Mouse (Mus musculus) heart, embryonic 15.5 days (tissue): Measurements from ENCODE around the gene Cfap299. TPM values are rescaled to one million over a fixed set of nuclear protein-coding genes. Genes with fewer than 3 reads are reported as not detected.

Experiments
- ATAC-seq: fragments of 200-750 bp; cut with Nextera tagmentation; replicated peaks from 2 replicates; pipeline ENCODE4 v1.8.0; 2017; ENCODE audit warnings: low read depth, moderate TSS enrichment; ENCODE audit not compliant: insufficient number of reproducible peaks, insufficient read depth, low FRiP score
- H3K27ac ChIP-seq: fragments of 300-500 bp; sonication (generic); 2 replicates; pipeline ENCODE4 v1.5.1; 2015; ENCODE audit warnings: mild to moderate bottlenecking, inconsistent platforms
- H3K27me3 ChIP-seq: fragments of 300-500 bp; sonication (generic); 2 replicates; pipeline ENCODE4 v1.6.1; 2015; ENCODE audit warnings: inconsistent platforms
- H3K36me3 ChIP-seq: fragments of 300-500 bp; sonication (generic); 2 replicates; pipeline ENCODE4 v1.6.1; 2015; ENCODE audit warnings: mild to moderate bottlenecking, inconsistent platforms
- H3K4me1 ChIP-seq: fragments of 300-500 bp; sonication (generic); replicated peaks from 2 replicates; pipeline ENCODE4 v1.6.1; 2015; ENCODE audit warnings: inconsistent platforms
- H3K4me2 ChIP-seq: fragments of 300-500 bp; sonication (generic); 2 replicates; pipeline ENCODE4 v1.6.1; 2015; ENCODE audit warnings: inconsistent platforms, mild to moderate bottlenecking, moderate library complexity
- H3K4me3 ChIP-seq: fragments of 300-500 bp; sonication (generic); 2 replicates; pipeline ENCODE4 v1.5.1; 2015; ENCODE audit warnings: mild to moderate bottlenecking, inconsistent platforms
- H3K9ac ChIP-seq: fragments of 300-500 bp; sonication (generic); 2 replicates; pipeline ENCODE4 v1.6.1; 2015; ENCODE audit warnings: mild to moderate bottlenecking, inconsistent platforms
- H3K9me3 ChIP-seq: fragments of 300-500 bp; sonication (generic); replicated peaks from 2 replicates; pipeline ENCODE4 v1.6.1; 2016; ENCODE audit warnings: inconsistent platforms
- WGBS: fragments of 180-500 bp; shearing (Covaris S2); methylation state at CpG from one replicate; pipeline ENCODE4 v1.1.7; 2015; ENCODE audit warnings: mixed read lengths; 5-methylcytosine and 5-hydroxymethylcytosine counted together
- polyA plus RNA-seq: library from polyadenylated mRNA; unstranded; fragments of >200 nt; fragmentation: Nextera tagmentation; extraction: Ambion mirVana; gene quantifications from 2 replicates; pipeline ENCODE4 v1.2.1, GENCODE M21; 2015

Cfap299 gene
- polyA plus RNA-seq, 1 experiment from 2014 or later, result not detected

DNA sequence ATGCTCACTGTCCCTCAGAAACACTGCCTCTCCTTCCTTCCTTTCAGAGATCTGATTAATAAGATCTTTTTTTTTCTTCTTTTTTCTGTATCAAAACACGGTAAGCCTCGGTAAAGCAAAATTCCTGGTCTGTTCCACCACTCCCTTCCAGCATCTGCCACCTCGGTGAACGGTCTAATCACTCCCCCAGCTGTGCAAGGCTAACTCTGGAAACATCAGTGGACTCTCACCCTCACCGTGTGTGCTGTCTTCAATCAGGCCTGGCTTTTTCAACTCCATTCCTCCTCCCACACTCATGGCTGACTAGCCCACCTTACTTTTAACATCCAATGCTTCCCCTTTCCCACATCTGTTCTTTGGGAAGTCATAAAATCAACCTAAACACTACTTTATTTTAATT lies 221.2 kb downstream of the Cfap299 start:
- no peak overlapping the region for H3K27ac ChIP-seq
- H3K4me1 ChIP-seq, result no peaks in the 10 kb centered on the region
- H3K9me3 ChIP-seq, result no peaks in the 10 kb centered on the region
- H3K4me3 ChIP-seq, result no peak overlapping the region
- H3K9ac ChIP-seq, result no peak overlapping the region
- ATAC-seq, result no peak
- 34% methylated on average over 5 of the region's 5 CpGs for WGBS
- no peak overlapping the region for H3K4me2 ChIP-seq
- no peaks in the 10 kb centered on the region for H3K27me3 ChIP-seq
- no peaks in the 10 kb centered on the region for H3K36me3 ChIP-seq

DNA sequence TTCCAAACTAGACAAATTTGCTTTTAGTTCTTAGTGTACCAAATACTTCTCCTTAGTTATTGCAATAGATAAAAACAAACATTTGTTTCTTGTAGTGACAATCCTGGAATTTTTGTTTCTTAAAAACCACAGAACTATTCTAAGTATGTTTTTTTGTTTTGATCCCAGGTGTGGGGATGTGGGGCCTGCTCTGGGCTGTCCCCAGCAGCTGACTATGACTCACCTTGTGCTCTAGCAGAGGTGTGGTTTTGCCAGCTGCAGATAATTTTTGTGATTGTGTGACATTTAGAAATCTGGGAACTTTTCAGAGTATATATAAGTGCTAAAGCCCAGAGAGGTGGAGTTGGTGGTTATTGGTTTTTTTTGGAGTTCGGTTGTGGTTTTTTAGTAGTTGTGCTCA lies 221.8 kb downstream of the Cfap299 start:
- no peak for ATAC-seq
- H3K4me2 ChIP-seq, result no peak overlapping the region
- no peak overlapping the region for H3K9ac ChIP-seq
- no peaks in the 10 kb centered on the region for H3K27me3 ChIP-seq
- no peaks in the 10 kb centered on the region for H3K36me3 ChIP-seq
- H3K27ac ChIP-seq, result no peak overlapping the region
- WGBS, result 85% methylated on average over 1 of the region's 1 CpGs
- no peaks in the 10 kb centered on the region for H3K9me3 ChIP-seq
- H3K4me1 ChIP-seq, result no peaks in the 10 kb centered on the region
- H3K4me3 ChIP-seq, result no peak overlapping the region

DNA sequence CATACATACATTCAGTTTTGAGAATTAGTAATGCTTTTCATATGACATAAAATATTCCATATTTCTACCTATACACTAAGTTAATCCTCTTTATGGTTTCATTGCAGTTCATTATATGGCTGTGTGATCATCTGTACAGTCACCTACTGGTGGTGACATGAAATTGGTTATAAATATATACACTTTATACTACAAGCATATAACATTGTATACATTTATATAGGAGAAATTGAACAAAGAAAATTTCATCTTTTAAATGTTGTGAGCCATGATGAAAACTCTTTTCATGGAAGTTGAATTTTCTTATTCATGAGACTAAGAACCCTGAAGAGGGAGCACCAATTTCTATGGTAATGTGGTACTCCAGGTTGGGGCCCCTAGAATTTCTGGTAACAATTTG lies 223.3 kb downstream of the Cfap299 start, which contains the start of gene Gm11111:
Gene Gm11111, plus strand, starts transcription at position 301 of the 400 bp plus-strand sequence.
- no peaks in the 10 kb centered on the region for H3K36me3 ChIP-seq
- no peak within 1 kb of the TSS for H3K4me2 ChIP-seq
- H3K27me3 ChIP-seq, result no peaks in the 10 kb centered on the region
- H3K27ac ChIP-seq, result no peak within 1 kb of the TSS
- H3K4me1 ChIP-seq, result no peaks in the 10 kb centered on the region
- no peak for ATAC-seq
- H3K9me3 ChIP-seq, result no peaks in the 10 kb centered on the region
- H3K9ac ChIP-seq, result no peak within 1 kb of the TSS
- no peak within 1 kb of the TSS for H3K4me3 ChIP-seq

DNA sequence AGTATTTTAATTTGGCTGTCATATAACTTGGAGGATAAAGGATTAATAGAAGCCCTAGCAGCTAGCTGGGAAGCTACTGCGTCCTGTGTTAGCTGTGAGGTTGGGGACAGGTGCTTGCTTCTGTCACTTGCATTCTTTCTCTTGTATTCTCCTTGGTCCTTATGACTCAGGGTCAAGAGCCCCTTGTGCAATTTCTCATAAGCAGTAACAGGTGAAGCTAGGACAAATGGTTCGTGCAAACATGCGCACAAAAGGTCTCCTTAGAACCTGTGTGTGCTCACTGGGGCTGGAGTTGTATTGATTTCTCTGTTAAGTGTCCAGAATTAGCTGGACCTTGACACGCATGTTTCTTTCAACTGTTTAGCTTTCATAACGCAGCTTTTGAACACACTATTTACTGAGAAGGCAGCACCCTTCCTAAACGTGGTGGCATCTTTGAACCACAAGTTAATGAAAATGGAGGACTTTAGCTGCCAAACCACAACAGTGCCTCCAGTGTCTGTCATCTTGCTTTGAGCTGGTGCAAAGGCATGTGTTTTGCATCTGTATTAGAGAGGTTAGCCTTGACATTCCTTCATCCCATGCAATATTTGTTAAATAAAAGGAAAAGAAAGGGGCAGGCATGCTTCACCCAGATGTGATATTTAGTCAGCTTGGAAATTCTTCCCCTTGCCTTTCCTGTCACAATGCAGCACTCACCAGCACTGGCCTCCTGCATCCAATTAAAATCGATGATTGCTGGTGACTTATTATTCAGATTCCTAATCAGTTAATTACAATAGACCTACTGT lies 223.9 kb downstream of the Cfap299 start:
- H3K9me3 ChIP-seq, result no peaks in the 10 kb centered on the region
- no peaks in the 10 kb centered on the region for H3K27me3 ChIP-seq
- no peak overlapping the region for H3K4me3 ChIP-seq
- no peak overlapping the region for H3K4me2 ChIP-seq
- WGBS, result 69% methylated on average over 7 of the region's 7 CpGs
- no peaks in the 10 kb centered on the region for H3K36me3 ChIP-seq
- no peak for ATAC-seq
- H3K9ac ChIP-seq, result no peak overlapping the region
- H3K27ac ChIP-seq, result no peak overlapping the region
- H3K4me1 ChIP-seq, result no peaks in the 10 kb centered on the region

DNA sequence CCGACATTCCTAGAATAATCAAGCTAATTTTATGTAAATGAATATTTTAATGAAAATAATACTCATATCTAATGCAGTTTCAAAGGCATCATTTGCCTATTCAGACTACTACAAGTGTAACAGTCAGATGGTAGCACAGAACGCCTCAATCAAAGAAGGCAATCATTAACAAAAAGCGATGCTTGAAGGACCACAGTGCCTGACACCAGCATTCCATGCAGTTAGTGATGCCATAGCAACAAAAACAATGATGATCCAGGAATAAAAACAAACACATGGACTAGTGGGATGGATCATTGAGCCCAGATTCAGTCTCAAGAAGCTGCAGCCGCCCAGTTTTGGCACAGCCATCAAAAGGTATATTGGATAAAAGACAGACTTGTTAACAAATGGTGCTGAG lies 232.2 kb downstream of the Cfap299 start:
- Histone ChIP-seq H3K9ac (no peak overlapping the region), H3K36me3 (no peaks in the 10 kb centered on the region), H3K27me3 (no peaks in the 10 kb centered on the region), H3K4me1 (no peaks in the 10 kb centered on the region), H3K4me2 (no peak overlapping the region), H3K27ac (no peak overlapping the region), H3K4me3 (no peak overlapping the region), H3K9me3 (no peaks in the 10 kb centered on the region)
- WGBS, result 80% methylated on average over 4 of the region's 4 CpGs
- ATAC-seq, result no peak

DNA sequence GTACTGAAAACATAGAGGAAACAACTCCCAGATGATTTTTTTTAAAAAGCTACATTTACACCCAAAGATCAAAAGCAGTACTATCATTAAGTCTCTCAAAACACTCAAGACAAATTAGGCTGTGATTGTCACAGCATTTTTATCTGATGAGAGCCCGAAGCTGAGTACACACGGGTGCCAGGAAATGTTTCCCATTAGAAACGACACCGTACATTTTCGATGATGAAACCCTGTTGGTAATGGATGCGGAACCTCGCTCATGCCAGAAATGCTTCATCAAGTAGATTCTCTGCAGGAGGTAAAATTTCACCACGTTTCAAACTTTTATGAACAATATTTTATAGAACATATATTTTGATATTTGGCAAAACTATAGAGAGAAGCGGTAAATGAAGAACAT lies 233.7 kb downstream of the Cfap299 start:
- no peak for ATAC-seq
- no peak overlapping the region for H3K4me2 ChIP-seq
- 59% methylated on average over 9 of the region's 9 CpGs for WGBS
- no peak overlapping the region for H3K9ac ChIP-seq
- H3K4me3 ChIP-seq, result no peak overlapping the region
- H3K4me1 ChIP-seq, result peaks cover 5% of the 10 kb centered on the region; the same call in 1 of the 2 replicates
- no peaks in the 10 kb centered on the region for H3K9me3 ChIP-seq
- no peaks in the 10 kb centered on the region for H3K27me3 ChIP-seq
- no peak overlapping the region for H3K27ac ChIP-seq
- no peaks in the 10 kb centered on the region for H3K36me3 ChIP-seq

DNA sequence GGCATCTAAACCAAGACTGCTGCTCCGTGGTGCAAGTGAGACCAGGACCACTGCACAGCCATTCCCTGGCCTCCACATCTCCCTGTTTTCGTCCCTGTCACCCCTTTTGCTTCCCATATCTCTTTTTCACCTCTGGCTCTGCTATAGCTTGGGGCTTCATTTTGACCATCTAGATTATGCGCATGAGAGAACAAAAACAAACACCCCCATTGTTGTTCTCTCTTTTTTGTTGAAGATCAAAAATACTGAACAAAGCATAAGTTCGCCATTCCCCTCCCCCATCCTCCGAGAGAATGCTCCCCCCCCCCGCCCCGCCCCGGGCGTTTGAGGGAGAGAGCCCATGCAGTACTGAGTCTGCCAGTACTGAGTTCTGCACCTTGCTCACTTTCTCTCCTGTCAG lies 234.7 kb downstream of the Cfap299 start:
- Histone ChIP-seq H3K9ac (no peak overlapping the region), H3K27me3 (no peaks in the 10 kb centered on the region), H3K4me2 (no peak overlapping the region), H3K36me3 (no peaks in the 10 kb centered on the region), H3K27ac (no peak overlapping the region), H3K4me1 (peaks cover 9% of the 10 kb centered on the region; the same call in 1 of the 2 replicates), H3K4me3 (no peak overlapping the region), H3K9me3 (no peaks in the 10 kb centered on the region)
- ATAC-seq, result no peak
- 69% methylated on average over 9 of the region's 9 CpGs for WGBS

DNA sequence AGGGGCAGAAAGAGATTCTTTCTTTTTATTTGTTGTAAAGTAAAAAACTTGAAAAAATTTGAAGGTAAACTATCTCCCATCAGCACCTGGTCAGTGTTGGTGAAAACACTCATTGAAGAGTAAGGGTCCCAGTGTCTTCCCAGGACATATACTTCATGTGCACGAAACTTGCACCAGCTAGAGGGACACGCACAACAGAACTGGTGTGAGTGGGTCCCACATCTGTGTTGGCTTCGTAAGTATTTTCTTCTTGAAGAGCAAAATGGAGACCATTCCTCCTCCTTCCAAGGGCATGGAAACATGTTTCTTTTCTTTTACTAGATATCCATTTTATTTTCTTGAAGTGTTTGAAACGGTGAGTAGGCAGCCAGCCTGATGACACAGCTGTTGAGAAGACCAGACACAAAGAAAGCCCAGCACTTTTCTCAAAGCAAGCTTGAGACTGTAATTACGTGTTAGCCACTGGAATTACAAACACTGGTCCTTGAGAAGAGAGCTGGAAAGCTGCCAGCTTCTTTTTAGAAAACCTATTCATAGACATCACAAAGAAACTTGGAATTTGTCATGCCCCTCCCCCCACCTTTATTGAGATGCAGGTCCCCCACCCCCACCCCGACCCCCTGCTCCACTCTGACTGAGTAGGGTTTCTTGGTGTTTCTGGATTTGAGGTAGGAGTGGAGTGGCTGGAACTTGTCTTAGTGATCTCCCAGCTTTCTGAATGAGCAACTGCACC lies 237.5 kb downstream of the Cfap299 start:
- no peak for ATAC-seq
- H3K4me3 ChIP-seq, result no peak overlapping the region
- no peaks in the 10 kb centered on the region for H3K9me3 ChIP-seq
- 49% methylated on average over 6 of the region's 6 CpGs for whole genome bisulfite sequencing
- peaks cover 14% of the 10 kb centered on the region; the same call in 1 of the 2 replicates for H3K4me1 ChIP-seq
- H3K27me3 ChIP-seq, result no peaks in the 10 kb centered on the region
- no peak overlapping the region for H3K9ac ChIP-seq
- H3K36me3 ChIP-seq, result no peaks in the 10 kb centered on the region
- H3K27ac ChIP-seq, result no peak overlapping the region
- no peak overlapping the region for H3K4me2 ChIP-seq

DNA sequence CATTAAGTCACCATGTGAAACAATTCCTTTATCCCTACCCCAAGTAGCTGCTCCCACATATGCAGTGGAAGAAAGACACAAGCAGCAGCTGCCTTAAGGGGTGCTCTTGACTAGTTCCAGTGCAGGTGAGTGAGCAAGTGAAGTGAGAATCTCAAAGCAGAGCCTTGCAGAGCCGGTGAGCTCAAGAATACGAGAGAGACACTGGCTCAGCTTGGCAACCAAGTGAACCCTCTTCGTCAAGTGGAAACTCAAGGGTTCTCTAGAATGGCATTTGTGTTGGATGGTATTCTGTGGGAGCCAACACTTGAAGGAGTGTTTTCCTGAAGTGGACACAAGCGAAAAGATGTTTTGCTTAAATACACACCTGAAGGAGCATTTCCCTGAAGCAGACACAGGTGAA lies 239.4 kb downstream of the Cfap299 start:
- no peak for ATAC-seq
- H3K36me3 ChIP-seq, result no peaks in the 10 kb centered on the region
- no peaks in the 10 kb centered on the region for H3K27me3 ChIP-seq
- H3K4me1 ChIP-seq, result peaks cover 14% of the 10 kb centered on the region; the same call in 1 of the 2 replicates
- no peaks in the 10 kb centered on the region for H3K9me3 ChIP-seq
- no peak overlapping the region for H3K27ac ChIP-seq
- 85% methylated on average over 4 of the region's 4 CpGs for WGBS
- no peak overlapping the region for H3K4me3 ChIP-seq
- H3K4me2 ChIP-seq, result no peak overlapping the region
- H3K9ac ChIP-seq, result no peak overlapping the region

DNA sequence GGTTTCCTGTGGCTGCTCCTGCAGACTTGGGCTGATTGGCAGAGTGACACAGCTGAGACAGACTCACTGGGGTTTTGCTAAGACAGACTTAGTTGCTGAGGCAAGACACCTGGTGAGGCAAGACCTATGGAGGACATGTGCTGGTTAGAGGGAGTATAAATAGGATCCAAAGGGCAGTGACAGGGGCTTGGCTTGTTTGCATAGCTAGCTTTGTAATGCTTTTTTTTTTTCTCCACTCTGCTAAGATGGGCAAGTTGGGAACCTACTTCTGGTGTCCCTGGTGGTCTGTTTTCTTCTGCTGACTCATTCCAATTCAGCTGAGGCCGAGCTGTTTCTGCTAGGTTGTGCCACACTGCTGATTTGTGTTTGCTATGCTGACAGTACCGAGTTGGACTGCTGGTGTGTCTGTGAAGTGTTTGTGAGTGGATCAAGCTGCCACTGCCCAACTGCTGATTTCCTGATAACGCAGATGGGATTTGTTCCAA lies 240.0 kb downstream of the Cfap299 start:
- Histone ChIP-seq H3K4me2 (no peak overlapping the region), H3K27ac (no peak overlapping the region), H3K27me3 (no peaks in the 10 kb centered on the region), H3K4me1 (peaks cover 14% of the 10 kb centered on the region; the same call in 1 of the 2 replicates), H3K9ac (no peak overlapping the region), H3K36me3 (no peaks in the 10 kb centered on the region), H3K9me3 (no peaks in the 10 kb centered on the region), H3K4me3 (no peak overlapping the region)
- ATAC-seq, result no peak
- WGBS, result 34% methylated on average over 3 of the region's 3 CpGs

DNA sequence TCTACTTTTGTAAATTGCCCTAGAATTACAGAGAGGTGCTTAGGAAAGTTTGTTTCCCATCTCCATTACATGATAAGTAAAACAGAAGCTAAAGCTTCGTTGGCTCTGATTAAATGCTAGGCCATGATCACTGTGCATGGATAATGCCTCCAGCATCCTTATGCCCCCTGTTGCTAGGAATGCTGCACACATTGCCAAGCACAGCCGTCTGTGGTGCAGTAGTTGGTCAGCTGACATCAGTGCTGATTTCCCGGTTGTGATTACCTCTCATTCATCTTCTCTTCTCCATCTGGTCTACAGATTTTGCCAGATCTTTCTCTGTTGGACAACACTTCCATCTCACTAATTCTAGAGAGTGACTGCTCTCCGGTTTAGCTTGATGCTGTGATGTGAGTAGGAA lies 243.3 kb downstream of the Cfap299 start:
- Histone ChIP-seq H3K4me2 (no peak overlapping the region), H3K9me3 (no peaks in the 10 kb centered on the region), H3K4me3 (no peak overlapping the region), H3K27ac (no peak overlapping the region), H3K27me3 (no peaks in the 10 kb centered on the region), H3K9ac (no peak overlapping the region), H3K36me3 (no peaks in the 10 kb centered on the region), H3K4me1 (peaks cover 9% of the 10 kb centered on the region; the same call in 1 of the 2 replicates)
- WGBS, result 60% methylated on average over 4 of the region's 4 CpGs
- no peak for ATAC-seq
